Mouse (Mus musculus) bone marrow macrophage, adult 2 months (primary cell): ENCODE results near the gene Ccdc73. TPM values are rescaled to one million over a fixed set of nuclear protein-coding genes. Genes with fewer than 3 reads are reported as not detected.

Source experiments
- H3K27ac ChIP-seq: 2 replicates; pipeline ENCODE4 v1.5.1; 2012; ENCODE audit warnings: low read depth, low read length; ENCODE audit not compliant: insufficient read depth
- H3K4me1 ChIP-seq: 2 replicates; pipeline ENCODE4 v1.6.1; 2012; ENCODE audit warnings: low read length; ENCODE audit not compliant: control insufficient read depth, insufficient read depth
- H3K4me3 ChIP-seq: 2 replicates; pipeline ENCODE4 v1.5.1; 2012; ENCODE audit warnings: mild to moderate bottlenecking, low read length, moderate library complexity; ENCODE audit not compliant: insufficient read depth
- CTCF ChIP-seq: IDR thresholded peaks from 2 replicates; pipeline ENCODE4 v1.5.1; 2012; ENCODE audit warnings: low read depth, mild to moderate bottlenecking, low read length, moderate library complexity
- POLR2A ChIP-seq: IDR thresholded peaks from 2 replicates; pipeline ENCODE4 v1.6.1; 2012; ENCODE audit warnings: mild to moderate bottlenecking, low read depth, low read length, borderline replicate concordance
- polyA plus RNA-seq: library from polyadenylated mRNA; stranded (reverse); fragments of >200 nt; gene quantifications from 2 replicates; pipeline ENCODE4 v1.2.4, GENCODE M21; 2012; ENCODE audit not compliant: missing spikeins, insufficient read depth, insufficient read length

Ccdc73 gene
- polyA plus RNA-seq, 1 experiment: 6.3 TPM

GRCm38 (mm10) chr2:104981712-104982111 is 114.1 kb downstream of the Ccdc73 start:
- TF ChIP-seq CTCF (no peak), POLR2A (no peak)
- no peak overlapping the region for H3K27ac ChIP-seq
- H3K4me1 ChIP-seq: peaks cover 4% of the 10 kb centered on the region
- no peak overlapping the region for H3K4me3 ChIP-seq

- H3K4me1 ChIP-seq: peaks cover 4% of the 10 kb centered on the region
- no peak overlapping the region for H3K27ac ChIP-seq
- H3K4me3 ChIP-seq: no peak overlapping the region
- TF ChIP-seq POLR2A (no peak), CTCF (no peak)
These were observed 118.2 kb downstream of the Ccdc73 start for GRCm38 (mm10) chr2:104985796-104986195.

- peaks cover 4% of the 10 kb centered on the region for H3K4me1 ChIP-seq
- H3K4me3 ChIP-seq: no peak overlapping the region
- no peak overlapping the region for H3K27ac ChIP-seq
- no peak for TF ChIP-seq CTCF
- no peak for TF ChIP-seq POLR2A
These were observed 121.4 kb downstream of the Ccdc73 start for GRCm38 (mm10) chr2:104988974-104989373.

- no peak overlapping the region for H3K4me3 ChIP-seq
- no peak for TF ChIP-seq CTCF
- no peak for TF ChIP-seq POLR2A
These were observed 126.8 kb downstream of the Ccdc73 start for GRCm38 (mm10) chr2:104994436-104994835.

GRCm38 (mm10) chr2:104996201-104996600 is 128.6 kb downstream of the Ccdc73 start:
- TF ChIP-seq POLR2A (no peak), CTCF (no peak)
- Histone ChIP-seq H3K4me3 (no peak overlapping the region), H3K27ac (peak overlapping the region; percentile 58), H3K4me1 (peaks cover 20% of the 10 kb centered on the region)

More at GRCm38 (mm10) chr2:104994436-104994835, 126.8 kb downstream of the Ccdc73 start:
- Histone ChIP-seq H3K4me1 (peaks cover 20% of the 10 kb centered on the region), H3K27ac (no peak overlapping the region)

- Histone ChIP-seq H3K4me3 (no peak overlapping the region), H3K27ac (no peak overlapping the region)
- TF ChIP-seq POLR2A (no peak), CTCF (no peak)
These were observed 139.6 kb downstream of the Ccdc73 start for GRCm38 (mm10) chr2:105007236-105007635.

GRCm38 (mm10) chr2:105016192-105016966 is 148.8 kb downstream of the Ccdc73 start:
- Histone ChIP-seq H3K27ac (peak overlapping the region; percentile 43), H3K4me3 (peak overlapping the region; percentile 100), H3K4me1 (peaks cover 6% of the 10 kb centered on the region)
- TF ChIP-seq CTCF (no peak), POLR2A (no peak)

More at GRCm38 (mm10) chr2:105007236-105007635, 139.6 kb downstream of the Ccdc73 start:
- no peaks in the 10 kb centered on the region for H3K4me1 ChIP-seq

GRCm38 (mm10) chr2:105016967-105017287 is 149.3 kb downstream of the Ccdc73 start, which contains the start of gene Eif3m:
Gene Eif3m, minus strand, starts transcription at chr2:105017080.
- H3K4me1 ChIP-seq: peaks cover 6% of the 10 kb centered on the region
- TF ChIP-seq CTCF (no peak), POLR2A (no peak)
- peak within 1 kb of the TSS; percentile 100 for H3K4me3 ChIP-seq
- peak within 1 kb of the TSS; percentile 43 for H3K27ac ChIP-seq

- TF ChIP-seq CTCF (no peak), POLR2A (no peak)
- Histone ChIP-seq H3K4me3 (no peak overlapping the region), H3K27ac (no peak overlapping the region), H3K4me1 (peaks cover 6% of the 10 kb centered on the region)
These were observed 150.2 kb downstream of the Ccdc73 start for GRCm38 (mm10) chr2:105017802-105018201.

- H3K4me3 ChIP-seq: no peak overlapping the region
- TF ChIP-seq CTCF (no peak), POLR2A (no peak)
- H3K27ac ChIP-seq: no peak overlapping the region
- peaks cover 6% of the 10 kb centered on the region for H3K4me1 ChIP-seq
These were observed 151.9 kb downstream of the Ccdc73 start for GRCm38 (mm10) chr2:105019457-105019856.

- TF ChIP-seq POLR2A: no peak
- TF ChIP-seq CTCF: no peak
- H3K4me1 ChIP-seq: 0 out of 2 replicates have a peak, but pooled peaks cover 3% of the 10 kb centered on the region
- H3K4me3 ChIP-seq: no peak overlapping the region
- H3K27ac ChIP-seq: no peak overlapping the region
These were observed 153.7 kb downstream of the Ccdc73 start for GRCm38 (mm10) chr2:105021256-105021655.
